Mouse (Mus musculus) heart, postnatal 0 days (tissue): ENCODE data around the gene Tpcn2. TPM values are rescaled to one million over a fixed set of nuclear protein-coding genes. Genes with fewer than 3 reads are reported as not detected.

Experiments
- ATAC-seq: fragments of 200-750 bp; cut with Nextera tagmentation; 2 replicates; pipeline ENCODE4 v1.8.0; 2017; ENCODE audit warnings: low read depth, moderate number of reproducible peaks, moderate library complexity; ENCODE audit not compliant: insufficient read depth
- DNase-seq: peaks from one replicate; pipeline ENCODE4 v3.0.0-alpha.2; 2016; ENCODE audit warnings: low spot score
- H3K27ac ChIP-seq: fragments of 300-500 bp; sonication (generic); 2 replicates; pipeline ENCODE4 v1.5.1; 2014; ENCODE audit warnings: low read depth, mild to moderate bottlenecking
- H3K27me3 ChIP-seq: fragments of 300-500 bp; sonication (generic); 2 replicates; pipeline ENCODE4 v1.6.1; 2014; ENCODE audit warnings: low read length, mixed read lengths; ENCODE audit not compliant: control insufficient read depth, insufficient read depth
- H3K36me3 ChIP-seq: fragments of 300-500 bp; sonication (generic); replicated peaks from 2 replicates; pipeline ENCODE4 v1.6.1; 2014; ENCODE audit warnings: low read length, mixed read lengths; ENCODE audit not compliant: control insufficient read depth, insufficient read depth
- H3K4me1 ChIP-seq: fragments of 300-500 bp; sonication (generic); 2 replicates; pipeline ENCODE4 v1.6.1; 2014; ENCODE audit warnings: antibody characterized with exemption; ENCODE audit not compliant: control insufficient read depth, insufficient read depth
- H3K4me2 ChIP-seq: fragments of 300-500 bp; sonication (generic); 2 replicates; pipeline ENCODE4 v1.6.1; 2014; ENCODE audit warnings: low read depth, mild to moderate bottlenecking, low read length, moderate library complexity
- H3K4me3 ChIP-seq: fragments of 300-500 bp; sonication (generic); 2 replicates; pipeline ENCODE4 v1.5.1; 2014; ENCODE audit warnings: low read depth, low read length
- H3K9ac ChIP-seq: fragments of 300-500 bp; sonication (generic); replicated peaks from 2 replicates; pipeline ENCODE4 v1.6.1; 2014; ENCODE audit warnings: low read depth, low read length, mixed read lengths
- H3K9me3 ChIP-seq: fragments of 300-500 bp; sonication (generic); replicated peaks from 2 replicates; pipeline ENCODE4 v1.6.1; 2016; ENCODE audit warnings: low read length; ENCODE audit not compliant: control insufficient read depth
- CTCF ChIP-seq: IDR thresholded peaks from 2 replicates; pipeline ENCODE4 v1.5.1; 2016; ENCODE audit warnings: antibody characterized with exemption, control low read depth, low read depth
- EP300 ChIP-seq: IDR thresholded peaks from 2 replicates; pipeline ENCODE4 v1.6.1; 2016; ENCODE audit warnings: antibody characterized with exemption, low read depth
- WGBS: fragments of 180-500 bp; shearing (Covaris S2); extraction: QIAGEN DNeasy Blood & Tissue Kit; methylation state at CpG from one replicate; pipeline ENCODE4 v1.1.7; 2014; 5-methylcytosine and 5-hydroxymethylcytosine counted together
- polyA plus RNA-seq: library from polyadenylated mRNA; unstranded; fragments of >200 nt; fragmentation: Nextera tagmentation; extraction: Ambion mirVana; gene quantifications from 2 replicates; pipeline ENCODE4 v1.2.1, GENCODE M21; 2015
- total RNA-seq: library from RNA; depleted of rRNA; stranded (reverse); fragments of >200 nt; gene quantifications from 2 replicates; pipeline ENCODE4 v1.2.3, GENCODE M21; 2014; ENCODE audit warnings: low replicate concordance

Tpcn2 gene
- total and polyA plus RNA-seq, 2 experiments from 2014 or later = 2.7 to 6.1 TPM

GRCm38 (mm10) chr7:145196340-145196739 is 87.5 kb downstream of the Tpcn2 start:
- WGBS = 93% methylated on average over 6 of the region's 6 CpGs
- Histone ChIP-seq H3K4me1 (peaks cover 32% of the 10 kb centered on the region), H3K27me3 (no peaks in the 10 kb centered on the region), H3K9me3 (no peaks in the 10 kb centered on the region), H3K9ac (no peak overlapping the region), H3K36me3 (no peaks in the 10 kb centered on the region), H3K4me2 (no peak overlapping the region), H3K27ac (no peak overlapping the region), H3K4me3 (no peak overlapping the region)
- DNase-seq (no peak), ATAC-seq (no peak)
- TF ChIP-seq CTCF (no peak), EP300 (no peak)

- Histone ChIP-seq H3K4me1 (peaks cover 32% of the 10 kb centered on the region), H3K27ac (0 out of 2 replicates have a peak overlapping the region, but pooled peaks have one; percentile 9)
- DNase-seq = no peak
These were observed 88.5 kb downstream of the Tpcn2 start for GRCm38 (mm10) chr7:145195186-145195927.

DNA sequence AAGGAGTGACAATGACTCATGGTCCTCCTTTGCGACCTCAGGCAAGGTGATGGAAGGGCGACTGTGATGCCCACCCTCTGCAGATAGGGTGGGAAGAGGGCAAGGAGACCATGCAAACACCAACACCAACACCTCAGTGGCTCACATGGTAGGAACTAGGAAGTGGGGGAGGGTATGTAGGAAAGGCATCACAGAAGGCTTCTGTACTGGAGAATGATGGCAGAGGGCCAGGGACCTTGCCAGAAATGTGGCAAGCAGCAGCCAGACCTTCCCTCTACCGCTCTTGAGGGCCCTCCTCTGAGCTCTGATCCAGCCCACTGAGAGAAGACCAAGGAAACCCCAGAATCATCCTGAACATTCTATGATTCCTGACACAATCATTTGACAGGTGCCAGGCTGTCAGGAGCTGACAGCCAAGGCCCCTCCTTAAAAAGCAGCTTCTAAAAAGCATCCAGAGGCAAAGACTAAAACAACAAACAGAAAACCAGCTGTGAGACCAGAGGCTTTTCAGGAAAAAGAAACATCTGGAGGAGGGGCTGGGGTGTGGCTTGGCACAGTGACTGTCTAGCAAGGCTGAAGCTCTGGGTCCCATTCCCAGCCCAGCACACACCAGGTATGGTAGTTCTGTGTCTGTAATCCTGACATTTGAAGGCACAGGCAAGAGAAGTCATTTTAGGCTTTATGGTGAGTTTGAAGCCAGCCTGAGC is 89.2 kb downstream of the Tpcn2 start:
- TF ChIP-seq EP300 (no peak), CTCF (no peak)
- peaks cover 32% of the 10 kb centered on the region for H3K4me1 ChIP-seq
- peak overlapping the region; percentile 58 for H3K27ac ChIP-seq
- H3K9me3 ChIP-seq = no peaks in the 10 kb centered on the region
- peak; percentile 79 for DNase-seq
- no peak overlapping the region for H3K9ac ChIP-seq
- no peaks in the 10 kb centered on the region for H3K27me3 ChIP-seq
- H3K4me3 ChIP-seq = no peak overlapping the region
- no peaks in the 10 kb centered on the region for H3K36me3 ChIP-seq
- H3K4me2 ChIP-seq = no peak overlapping the region
- peak; percentile 44 for ATAC-seq
- WGBS = 34% methylated on average over 3 of the region's 3 CpGs

More at GRCm38 (mm10) chr7:145195186-145195927, 88.5 kb downstream of the Tpcn2 start:
- no peaks in the 10 kb centered on the region for H3K27me3 ChIP-seq
- H3K4me3 ChIP-seq = no peak overlapping the region
- no peak for TF ChIP-seq CTCF
- TF ChIP-seq EP300 = no peak
- H3K9ac ChIP-seq = no peak overlapping the region
- H3K4me2 ChIP-seq = no peak overlapping the region
- no peak for ATAC-seq
- WGBS = 56% methylated on average over 5 of the region's 5 CpGs
- no peaks in the 10 kb centered on the region for H3K36me3 ChIP-seq
- no peaks in the 10 kb centered on the region for H3K9me3 ChIP-seq

- Histone ChIP-seq H3K4me1 (peaks cover 24% of the 10 kb centered on the region), H3K4me2 (no peak overlapping the region), H3K4me3 (no peak overlapping the region), H3K9ac (no peak overlapping the region), H3K27me3 (no peaks in the 10 kb centered on the region), H3K27ac (no peak overlapping the region), H3K36me3 (no peaks in the 10 kb centered on the region), H3K9me3 (no peaks in the 10 kb centered on the region)
- WGBS = 87% methylated on average over 6 of the region's 6 CpGs
- TF ChIP-seq CTCF (no peak), EP300 (no peak)
- DNase-seq (no peak), ATAC-seq (no peak)
These were observed 91.0 kb downstream of the Tpcn2 start for GRCm38 (mm10) chr7:145192836-145193235.

GRCm38 (mm10) chr7:145190520-145190919 is 93.3 kb downstream of the Tpcn2 start:
- DNase-seq (no peak), ATAC-seq (no peak)
- TF ChIP-seq EP300 (no peak), CTCF (no peak)
- Histone ChIP-seq H3K9ac (no peak overlapping the region), H3K36me3 (no peaks in the 10 kb centered on the region), H3K27me3 (no peaks in the 10 kb centered on the region), H3K4me2 (no peak overlapping the region), H3K9me3 (no peaks in the 10 kb centered on the region), H3K27ac (no peak overlapping the region), H3K4me1 (peaks cover 18% of the 10 kb centered on the region), H3K4me3 (no peak overlapping the region)
